28 mouse cellular contexts compared by ENCODE assay signal in genomic region chr3:131660126-131660525, GRCm38 (mm10).
"Had no signal": no experiment of that assay in that cellular context is flagged by ENCODE, and none has a peak within 500 bp of the region (broad histone marks: within the 10 kb centered on the region; RNA-seq: fewer than 3 reads in every experiment).

No protein-coding gene starts in this region.

- H3K4me2 ChIP-seq: heart, embryonic 12.5 days; hindbrain, embryonic 12.5 days; hindbrain, embryonic 15.5 days; kidney, embryonic 15.5 days; limb, embryonic 12.5 days; liver, embryonic 11.5 days; liver, embryonic 13.5 days; liver, embryonic 15.5 days had no signal

- H3K9me3 ChIP-seq: heart, embryonic 10.5 days; heart, embryonic 12.5 days; hindbrain, embryonic 10.5 days; hindbrain, embryonic 12.5 days; hindbrain, embryonic 15.5 days; kidney, embryonic 15.5 days; limb, embryonic 10.5 days; limb, embryonic 12.5 days; liver, embryonic 13.5 days; liver, embryonic 15.5 days had no signal

- H3K27me3 ChIP-seq: heart, embryonic 12.5 days; hindbrain, embryonic 12.5 days; hindbrain, embryonic 15.5 days; kidney, embryonic 15.5 days; limb, embryonic 12.5 days; liver, embryonic 13.5 days; liver, embryonic 15.5 days had no signal

- H3K36me3 ChIP-seq: heart, embryonic 10.5 days; heart, embryonic 12.5 days; hindbrain, embryonic 10.5 days; hindbrain, embryonic 12.5 days; hindbrain, embryonic 15.5 days; kidney, embryonic 15.5 days; limb, embryonic 10.5 days; limb, embryonic 12.5 days; liver, embryonic 13.5 days; liver, embryonic 15.5 days had no signal

- DNase-seq: gastrocnemius, adult 2 months; gastrocnemius, postnatal 10 days; gastrocnemius, postnatal 25 days; heart, adult 18-20 months; heart, postnatal 10 days; heart, postnatal 4 days; kidney, adult 11 months; kidney, adult 2 months; kidney, adult 9 months; kidney, postnatal 10 days; kidney, postnatal 25 days; kidney, postnatal 4 days; liver; liver, embryonic 13.5 days had no signal

- H3K27ac ChIP-seq: gastrocnemius, adult 2 months; heart, embryonic 10.5 days; hindbrain, embryonic 10.5 days; hindbrain, embryonic 12.5 days; hindbrain, embryonic 15.5 days; hindbrain, postnatal 0 days; kidney, embryonic 15.5 days; layer of hippocampus, adult 2 months; left cerebral cortex, adult 2 months; limb, embryonic 10.5 days; limb, embryonic 12.5 days; liver, embryonic 13.5 days; liver, embryonic 15.5 days had no signal

- H3K4me3 ChIP-seq: gastrocnemius, adult 2 months; heart, embryonic 10.5 days; heart, embryonic 12.5 days; hindbrain, embryonic 10.5 days; hindbrain, embryonic 12.5 days; hindbrain, embryonic 15.5 days; kidney, embryonic 15.5 days; layer of hippocampus, adult 2 months; left cerebral cortex, adult 2 months; limb, embryonic 10.5 days; limb, embryonic 12.5 days; liver, embryonic 13.5 days; liver, embryonic 15.5 days had no signal

- H3K9ac ChIP-seq: heart, embryonic 12.5 days; hindbrain, embryonic 12.5 days; hindbrain, embryonic 15.5 days; kidney, embryonic 15.5 days; limb, embryonic 12.5 days; liver, embryonic 13.5 days; liver, embryonic 15.5 days had no signal

- ATAC-seq: hindbrain, postnatal 0 days; intestine, embryonic 16.5 days had no signal

- H3K4me1 ChIP-seq: heart, embryonic 10.5 days; hindbrain, embryonic 10.5 days; hindbrain, embryonic 12.5 days; hindbrain, embryonic 15.5 days; kidney, embryonic 15.5 days; liver, embryonic 13.5 days; liver, embryonic 15.5 days had no signal
